Mouse (Mus musculus) cerebellum, adult 2 months (tissue): ENCODE measurements at regions not wholly inside any gene's neighbourhood (a gene's known extent, or its start where the extent isn't known, plus 50 kb on each side); places are given as distances from the start of the nearest gene placed in this dataset.

Experiments used
- CTCF ChIP-seq: fragments of 200-500 bp; IDR thresholded peaks from 2 replicates; pipeline ENCODE4 v1.5.1; 2011; ENCODE audit warnings: low read depth, mild to moderate bottlenecking, control low read depth, low read length, moderate library complexity, borderline replicate concordance; ENCODE audit not compliant: insufficient read depth
- POLR2A ChIP-seq: fragments of 200-500 bp; IDR thresholded peaks from 2 replicates; pipeline ENCODE4 v1.6.1; 2011; ENCODE audit warnings: low read length, control low read depth, borderline replicate concordance; ENCODE audit not compliant: insufficient read depth

GRCm38 (mm10) chr3:50825534-50826423 lies 382.4 kb upstream of the Slc7a11 start:
- TF ChIP-seq POLR2A (no peak), CTCF (no peak)
